Mouse (Mus musculus) erythroblast, embryonic 14.5 days (primary cell): ENCODE results near the gene Klhdc4. TPM values are rescaled to one million over a fixed set of nuclear protein-coding genes. Genes with fewer than 3 reads are reported as not detected.
A peak's percentile ranks its signal among the peaks of the same experiment; 100 is the strongest.

Source experiments
- H3K27me3 ChIP-seq: 2 replicates; pipeline ENCODE4 v1.6.1; 2012; ENCODE audit warnings: inconsistent platforms; ENCODE audit not compliant: control insufficient read depth
- H3K36me3 ChIP-seq: 2 replicates; pipeline ENCODE4 v1.6.1; 2012; ENCODE audit warnings: mild to moderate bottlenecking, inconsistent platforms; ENCODE audit not compliant: control insufficient read depth
- H3K4me1 ChIP-seq: 2 replicates; pipeline ENCODE4 v1.6.1; 2012; ENCODE audit warnings: inconsistent platforms; ENCODE audit not compliant: control insufficient read depth
- H3K4me3 ChIP-seq: replicated peaks from 2 replicates; pipeline ENCODE3; 2012; ENCODE audit warnings: moderate library complexity, mild to moderate bottlenecking, inconsistent platforms
- H3K9me3 ChIP-seq: 2 replicates; pipeline ENCODE4 v1.6.1; 2012; ENCODE audit warnings: low read length, inconsistent platforms, mixed read lengths; ENCODE audit not compliant: control insufficient read depth
- GATA1 ChIP-seq: IDR thresholded peaks from 2 replicates; pipeline ENCODE4 v1.6.1; 2012; ENCODE audit warnings: low read length, inconsistent platforms, mixed read lengths
- TAL1 ChIP-seq: IDR thresholded peaks from 3 replicates; pipeline ENCODE4 v1.6.1; 2012; ENCODE audit warnings: low read length, inconsistent platforms, mixed read lengths
- polyA plus RNA-seq: library from polyadenylated mRNA; stranded (reverse); fragments of >175 nt; gene quantifications from 2 replicates; pipeline ENCODE4 v1.2.3, GENCODE M21; 2012

The Klhdc4 gene
- polyA plus RNA-seq, 1 experiment, result 2.7 TPM

GRCm38 (mm10) chr8:121851716-121852115, 22.3 kb upstream of the Klhdc4 start:
- H3K27me3 ChIP-seq, result peaks cover 5% of the 10 kb centered on the region
- H3K36me3 ChIP-seq, result no peaks in the 10 kb centered on the region
- TF ChIP-seq TAL1 (no peak), GATA1 (no peak)
- peaks cover 33% of the 10 kb centered on the region for H3K4me1 ChIP-seq
- no peak overlapping the region for H3K4me3 ChIP-seq
- no peaks in the 10 kb centered on the region for H3K9me3 ChIP-seq

GRCm38 (mm10) chr8:121850821-121851470, 21.6 kb upstream of the Klhdc4 start:
- H3K9me3 ChIP-seq, result no peaks in the 10 kb centered on the region
- peaks cover 8% of the 10 kb centered on the region for H3K27me3 ChIP-seq
- H3K4me1 ChIP-seq, result peaks cover 33% of the 10 kb centered on the region
- no peak for TF ChIP-seq TAL1
- TF ChIP-seq GATA1, result no peak
- H3K36me3 ChIP-seq, result no peaks in the 10 kb centered on the region
- H3K4me3 ChIP-seq, result peak overlapping the region; percentile 59

- Histone ChIP-seq H3K36me3 (peaks cover under 1% of the 10 kb centered on the region; the same call in 1 of the 2 replicates), H3K4me3 (peak overlapping the region; percentile 59), H3K9me3 (no peaks in the 10 kb centered on the region), H3K4me1 (peaks cover 33% of the 10 kb centered on the region), H3K27me3 (peaks cover 9% of the 10 kb centered on the region)
- TF ChIP-seq GATA1 (no peak), TAL1 (no peak)
Observed at GRCm38 (mm10) chr8:121850436-121850820, 21.1 kb upstream of the Klhdc4 start.

DNA sequence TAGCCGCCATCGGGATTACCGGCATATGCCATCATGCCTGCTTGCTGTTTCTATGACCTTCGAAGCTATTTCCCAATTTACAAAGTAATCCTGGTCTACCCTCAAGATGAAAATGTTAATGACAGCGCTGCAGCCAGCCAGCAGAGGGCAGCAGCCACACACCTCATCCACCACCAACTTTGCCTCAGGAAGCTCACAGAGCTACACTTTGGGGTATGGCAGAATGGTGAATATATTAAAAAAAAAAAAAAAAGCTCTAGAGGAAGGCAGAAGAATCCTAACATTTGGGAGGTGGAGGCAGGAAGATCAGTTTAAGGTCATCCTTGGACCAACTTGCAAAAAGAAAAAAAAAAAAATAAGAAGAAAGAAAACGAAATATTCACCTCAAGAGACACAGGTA, 20.6 kb upstream of the Klhdc4 start:
- Histone ChIP-seq H3K4me1 (peaks cover 33% of the 10 kb centered on the region), H3K9me3 (no peaks in the 10 kb centered on the region), H3K4me3 (no peak overlapping the region), H3K27me3 (peaks cover 11% of the 10 kb centered on the region), H3K36me3 (peaks cover 3% of the 10 kb centered on the region; the same call in 1 of the 2 replicates)
- no peak for TF ChIP-seq TAL1
- TF ChIP-seq GATA1, result no peak

GRCm38 (mm10) chr8:121849303-121849702, 19.9 kb upstream of the Klhdc4 start:
- Histone ChIP-seq H3K27me3 (peaks cover 11% of the 10 kb centered on the region), H3K4me1 (peaks cover 33% of the 10 kb centered on the region), H3K4me3 (no peak overlapping the region), H3K36me3 (peaks cover 3% of the 10 kb centered on the region; the same call in 1 of the 2 replicates), H3K9me3 (no peaks in the 10 kb centered on the region)
- no peak for TF ChIP-seq GATA1
- no peak for TF ChIP-seq TAL1

- H3K4me1 ChIP-seq, result peaks cover 33% of the 10 kb centered on the region
Observed at GRCm38 (mm10) chr8:121848495-121848894, 19.1 kb upstream of the Klhdc4 start.

DNA sequence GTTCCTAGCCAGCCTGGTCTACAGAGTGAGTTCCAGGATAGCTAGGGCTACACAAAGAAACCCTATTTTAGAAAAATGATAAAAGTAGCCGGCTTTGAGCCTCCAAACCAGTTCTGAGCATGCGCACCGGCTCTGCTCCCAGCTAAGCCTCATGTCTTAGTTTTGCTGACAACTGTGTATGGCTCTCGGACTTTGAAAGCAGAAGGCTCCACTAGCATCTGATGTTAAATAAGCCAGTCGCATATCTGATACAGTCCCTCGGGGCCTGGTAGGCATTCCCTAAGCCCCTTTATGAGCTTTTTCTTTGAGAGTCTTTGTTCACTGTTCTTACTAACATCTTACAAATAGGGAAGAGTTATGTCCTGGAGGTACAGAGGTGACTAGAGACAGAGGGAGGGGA, 18.6 kb upstream of the Klhdc4 start:
- Histone ChIP-seq H3K4me1 (peaks cover 30% of the 10 kb centered on the region), H3K27me3 (peaks cover 11% of the 10 kb centered on the region), H3K4me3 (no peak overlapping the region), H3K36me3 (peaks cover 3% of the 10 kb centered on the region; the same call in 1 of the 2 replicates), H3K9me3 (no peaks in the 10 kb centered on the region)
- TF ChIP-seq GATA1, result no peak
- TF ChIP-seq TAL1, result no peak

More at GRCm38 (mm10) chr8:121848495-121848894, 19.1 kb upstream of the Klhdc4 start:
- H3K27me3 ChIP-seq, result peaks cover 11% of the 10 kb centered on the region
- H3K4me3 ChIP-seq, result no peak overlapping the region
- TF ChIP-seq TAL1 (no peak), GATA1 (no peak)
- H3K36me3 ChIP-seq, result peaks cover 3% of the 10 kb centered on the region; the same call in 1 of the 2 replicates
- H3K9me3 ChIP-seq, result no peaks in the 10 kb centered on the region

DNA sequence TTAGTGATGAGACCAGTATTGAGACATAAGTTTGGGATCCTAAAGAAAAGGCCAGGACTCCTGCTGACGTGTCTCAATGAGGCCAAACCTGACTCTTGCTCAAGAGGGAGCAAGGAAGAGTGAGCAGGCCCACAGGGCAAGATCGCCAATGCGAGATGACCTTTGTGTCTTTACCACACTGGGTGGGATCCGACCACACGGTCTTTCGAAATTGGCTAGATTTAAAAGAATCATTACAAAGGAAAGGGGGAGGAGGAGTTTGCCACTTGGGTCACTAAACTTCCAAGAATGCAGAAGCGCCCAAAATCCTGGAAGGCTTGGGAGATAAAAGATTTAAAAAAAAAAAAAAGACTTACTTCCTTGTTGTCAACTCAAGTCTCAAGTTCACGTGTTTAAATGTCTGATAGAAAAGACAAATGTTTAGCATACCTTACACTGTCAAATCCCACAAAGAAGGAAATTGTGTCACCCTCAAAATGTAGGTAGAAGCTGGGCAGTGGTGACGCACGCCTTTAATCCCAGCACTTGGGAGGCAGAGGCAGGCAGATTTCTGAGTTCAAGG, 18.0 kb upstream of the Klhdc4 start:
- Histone ChIP-seq H3K27me3 (peaks cover 15% of the 10 kb centered on the region), H3K36me3 (peaks cover 6% of the 10 kb centered on the region; the same call in 1 of the 2 replicates), H3K9me3 (no peaks in the 10 kb centered on the region), H3K4me3 (no peak overlapping the region), H3K4me1 (peaks cover 26% of the 10 kb centered on the region)
- TF ChIP-seq TAL1 (no peak), GATA1 (no peak)

GRCm38 (mm10) chr8:121846815-121847214, 17.4 kb upstream of the Klhdc4 start:
- no peak overlapping the region for H3K4me3 ChIP-seq
- H3K36me3 ChIP-seq, result peaks cover 8% of the 10 kb centered on the region; the same call in 1 of the 2 replicates
- H3K4me1 ChIP-seq, result peaks cover 21% of the 10 kb centered on the region
- TF ChIP-seq TAL1 (no peak), GATA1 (no peak)
- H3K27me3 ChIP-seq, result peaks cover 16% of the 10 kb centered on the region
- H3K9me3 ChIP-seq, result no peaks in the 10 kb centered on the region
